Mouse (Mus musculus) limb, embryonic 14.5 days (tissue): Measurements from ENCODE around the gene Lrmda. TPM values are rescaled to one million over a fixed set of nuclear protein-coding genes. Genes with fewer than 3 reads are reported as not detected.
"Not testable (repeated sequence)": the region's sequence is repeated elsewhere in the genome, so short reads cannot be mapped to it uniquely, and the experiment has no call there.

Source experiments
- ATAC-seq: fragments of 200-750 bp; cut with Nextera tagmentation; 2 replicates; pipeline ENCODE4 v1.8.0; 2017; ENCODE audit warnings: low read depth, moderate number of reproducible peaks, moderate TSS enrichment; ENCODE audit not compliant: low FRiP score
- DNase-seq: peaks from one replicate; pipeline ENCODE4 v3.0.0-alpha.2; 2015; ENCODE audit warnings: low spot score
- H3K27ac ChIP-seq: fragments of 300-500 bp; sonication (generic); replicated peaks from 2 replicates; pipeline ENCODE4 v1.5.1; 2014; ENCODE audit warnings: low read depth, mild to moderate bottlenecking, low read length, moderate library complexity, mixed read lengths
- H3K27me3 ChIP-seq: fragments of 300-500 bp; sonication (generic); 2 replicates; pipeline ENCODE4 v1.6.1; 2014; ENCODE audit warnings: low read length, mixed read lengths; ENCODE audit not compliant: control insufficient read depth, insufficient read depth
- H3K36me3 ChIP-seq: fragments of 300-500 bp; sonication (generic); 2 replicates; pipeline ENCODE4 v1.6.1; 2014; ENCODE audit warnings: mild to moderate bottlenecking, low read length, moderate library complexity, mixed read lengths; ENCODE audit not compliant: control insufficient read depth, insufficient read depth
- H3K4me1 ChIP-seq: fragments of 300-500 bp; sonication (generic); 2 replicates; pipeline ENCODE4 v1.6.1; 2014; ENCODE audit warnings: antibody characterized with exemption, low read length, mixed read lengths; ENCODE audit not compliant: control insufficient read depth, insufficient read depth
- H3K4me2 ChIP-seq: fragments of 300-500 bp; sonication (generic); replicated peaks from 2 replicates; pipeline ENCODE4 v1.6.1; 2014; ENCODE audit warnings: low read depth, mild to moderate bottlenecking, low read length, moderate library complexity; ENCODE audit not compliant: severe bottlenecking
- H3K4me3 ChIP-seq: fragments of 300-500 bp; sonication (generic); replicated peaks from 2 replicates; pipeline ENCODE4 v1.5.1; 2014; ENCODE audit warnings: low read length
- H3K9ac ChIP-seq: fragments of 300-500 bp; sonication (generic); 2 replicates; pipeline ENCODE4 v1.6.1; 2014; ENCODE audit warnings: mild to moderate bottlenecking, low read depth, low read length, moderate library complexity; ENCODE audit not compliant: severe bottlenecking
- H3K9me3 ChIP-seq: fragments of 300-500 bp; sonication (generic); 2 replicates; pipeline ENCODE4 v1.6.1; 2016; ENCODE audit warnings: low read length; ENCODE audit not compliant: control insufficient read depth
- POLR2A ChIP-seq: fragments of 200-500 bp; IDR thresholded peaks from 2 replicates; pipeline ENCODE4 v1.8.0; 2012; ENCODE audit warnings: inconsistent platforms, mild to moderate bottlenecking, moderate library complexity, borderline replicate concordance; ENCODE audit not compliant: insufficient read depth, insufficient read length; ENCODE audit errors: extremely low read depth
- WGBS: fragments of 180-500 bp; shearing (Covaris S2); extraction: QIAGEN DNeasy Blood & Tissue Kit; methylation state at CpG from one replicate; pipeline ENCODE4 v1.1.7; 2014; 5-methylcytosine and 5-hydroxymethylcytosine counted together
- polyA plus RNA-seq, 2 experiments: library from polyadenylated mRNA; depleted of rRNA in 1 of 2; stranded (reverse) in 1 of 2; unstranded in 1 of 2; fragments of >200 nt; fragmentation: Nextera tagmentation in 1 of 2; extraction: Ambion mirVana in 1 of 2; gene quantifications; 2 replicates each; pipeline versions ENCODE4 v1.2.1 to v1.2.3; 2012 to 2014

Gene Lrmda
- polyA plus RNA-seq, 2 experiments: 0.08 to 0.72 TPM

DNA sequence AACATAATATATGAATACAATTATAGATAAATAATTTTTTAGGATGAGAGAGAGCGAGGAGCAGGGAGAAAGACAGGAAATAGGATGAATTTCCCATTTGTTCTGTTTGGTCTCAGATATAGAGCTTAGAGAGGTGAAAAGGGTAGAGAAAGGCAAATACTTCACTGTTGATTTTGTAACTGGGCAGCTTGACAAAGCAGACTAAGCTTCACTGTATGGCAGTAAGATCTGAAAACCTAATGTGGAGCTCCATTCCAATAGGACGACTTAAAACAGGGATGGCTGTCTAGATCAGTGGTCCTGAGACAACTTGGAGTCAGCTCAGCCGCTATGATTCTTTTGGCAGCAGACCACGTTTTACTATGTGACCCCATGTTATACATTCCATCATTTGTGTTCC is 566.8 kb downstream of the Lrmda start:
- no peak for TF ChIP-seq POLR2A

DNA sequence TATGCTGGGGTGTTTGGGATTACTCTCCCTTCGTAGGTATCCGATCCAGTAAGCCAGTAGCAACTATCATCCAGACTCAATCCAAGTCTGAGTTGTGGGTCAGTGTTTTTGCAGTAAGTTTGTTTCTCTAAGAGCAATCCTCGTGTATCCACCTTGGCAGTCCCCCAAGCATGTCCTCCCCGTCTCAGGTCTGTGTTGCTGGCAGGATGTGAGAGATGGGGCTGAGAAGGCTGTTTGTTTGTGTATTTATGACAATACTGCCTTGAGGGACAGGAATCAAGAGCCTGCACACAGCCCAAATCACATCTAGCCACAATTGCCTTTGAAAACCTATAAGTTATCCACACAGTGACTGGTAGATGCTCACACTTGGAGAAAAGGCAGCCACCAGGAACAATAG is 567.3 kb downstream of the Lrmda start:
- DNase-seq (no peak), ATAC-seq (no peak)
- no peaks in the 10 kb centered on the region for H3K27me3 ChIP-seq
- 81% methylated on average over 4 of the region's 4 CpGs for WGBS
- H3K9ac ChIP-seq: no peak overlapping the region
- no peak overlapping the region for H3K4me2 ChIP-seq
- no peak overlapping the region for H3K4me3 ChIP-seq
- no peak overlapping the region for H3K27ac ChIP-seq
- no peaks in the 10 kb centered on the region for H3K9me3 ChIP-seq
- no peaks in the 10 kb centered on the region for H3K36me3 ChIP-seq
- TF ChIP-seq POLR2A: no peak
- peaks cover 12% of the 10 kb centered on the region for H3K4me1 ChIP-seq

More for the DNA sequence above, 566.8 kb downstream of the Lrmda start:
- Histone ChIP-seq H3K4me2 (no peak overlapping the region), H3K9me3 (no peaks in the 10 kb centered on the region), H3K4me1 (peaks cover 11% of the 10 kb centered on the region; the same call in 1 of the 2 replicates), H3K27ac (no peak overlapping the region), H3K9ac (no peak overlapping the region), H3K36me3 (no peaks in the 10 kb centered on the region), H3K27me3 (no peaks in the 10 kb centered on the region), H3K4me3 (no peak overlapping the region)
- ATAC-seq (no peak), DNase-seq (no peak)
- WGBS: 83% methylated on average over 4 of the region's 4 CpGs

DNA sequence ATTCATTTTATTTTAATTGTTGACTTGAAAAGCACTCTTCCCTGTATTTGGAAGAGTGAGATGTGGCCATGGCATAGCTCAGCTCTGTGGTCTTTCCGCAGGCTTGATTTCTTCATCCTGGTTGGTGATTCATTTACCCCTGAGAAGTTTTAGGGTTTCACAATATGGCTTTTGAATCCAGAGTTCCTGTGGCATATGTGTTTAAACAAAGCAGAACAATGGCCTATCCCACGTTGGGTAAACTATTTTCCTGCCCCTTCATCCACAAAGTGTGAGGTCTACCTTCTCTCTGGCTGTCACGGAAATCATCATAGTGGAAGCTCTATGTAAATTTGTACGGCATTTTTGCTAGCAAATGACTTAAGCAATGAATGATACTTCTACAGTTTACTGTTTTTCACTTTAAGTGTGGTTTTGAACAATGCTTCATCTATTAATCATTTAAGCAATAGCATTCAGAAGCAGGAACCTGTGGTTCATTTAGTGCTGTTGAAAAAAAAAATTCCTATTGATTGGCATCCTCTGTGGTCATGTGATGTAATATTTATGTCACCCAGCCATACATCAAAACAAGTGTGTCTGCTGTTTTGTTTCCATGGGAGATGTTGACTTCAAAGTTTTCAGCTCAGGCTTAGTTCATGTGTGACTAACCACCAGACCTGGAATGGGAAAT is 567.9 kb downstream of the Lrmda start:
- 86% methylated on average over 4 of the region's 4 CpGs for WGBS
- Histone ChIP-seq H3K27ac (no peak overlapping the region), H3K9ac (no peak overlapping the region), H3K4me3 (no peak overlapping the region), H3K27me3 (no peaks in the 10 kb centered on the region), H3K36me3 (no peaks in the 10 kb centered on the region), H3K9me3 (no peaks in the 10 kb centered on the region), H3K4me2 (no peak overlapping the region), H3K4me1 (peaks cover 18% of the 10 kb centered on the region)
- no peak for TF ChIP-seq POLR2A
- ATAC-seq: no peak
- no peak for DNase-seq

DNA sequence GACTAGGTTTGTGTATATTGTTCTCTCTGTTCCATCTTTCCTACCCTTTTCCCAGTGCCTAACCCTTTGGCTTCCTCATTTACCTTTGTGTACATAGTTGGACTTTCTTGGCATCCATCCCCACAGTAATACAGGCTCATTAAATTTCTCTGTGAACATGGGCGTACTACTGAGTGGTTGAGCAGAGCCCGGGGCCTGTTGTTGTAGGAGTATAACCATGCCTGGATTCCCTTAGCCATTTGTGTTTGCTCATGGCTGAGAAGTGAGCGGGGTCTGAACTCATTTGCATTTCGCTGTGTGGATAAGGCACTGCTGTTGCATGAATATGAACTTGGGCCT is 568.4 kb downstream of the Lrmda start:
- H3K4me1 ChIP-seq: peaks cover 18% of the 10 kb centered on the region
- ATAC-seq: no peak
- no peak overlapping the region for H3K27ac ChIP-seq
- no peak overlapping the region for H3K9ac ChIP-seq
- H3K4me3 ChIP-seq: no peak overlapping the region
- no peaks in the 10 kb centered on the region for H3K36me3 ChIP-seq
- H3K4me2 ChIP-seq: no peak overlapping the region
- H3K27me3 ChIP-seq: no peaks in the 10 kb centered on the region
- 83% methylated on average over 4 of the region's 4 CpGs for WGBS
- H3K9me3 ChIP-seq: no peaks in the 10 kb centered on the region
- no peak for DNase-seq
- no peak for TF ChIP-seq POLR2A

DNA sequence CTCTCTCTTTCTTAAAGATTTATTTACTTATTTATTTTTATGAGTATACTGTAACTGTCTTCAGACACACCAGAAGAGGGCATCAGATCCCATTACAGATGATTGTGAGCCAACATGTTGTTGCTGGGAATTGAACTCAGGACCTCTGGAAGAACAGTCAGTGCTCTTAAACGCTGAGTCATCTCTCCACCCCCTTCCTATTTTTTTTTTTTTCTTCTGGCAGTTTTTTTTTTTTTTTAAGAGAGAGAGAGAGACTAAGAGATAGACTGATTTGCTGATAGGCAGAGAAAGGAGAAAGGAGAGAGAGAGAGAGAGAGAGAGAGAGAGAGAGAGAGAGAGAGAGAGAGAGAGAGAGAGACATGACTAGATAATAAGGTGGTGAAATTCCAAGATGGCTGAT is 568.9 kb downstream of the Lrmda start:
- H3K27ac ChIP-seq, H3K9ac ChIP-seq, H3K27me3 ChIP-seq, H3K36me3 ChIP-seq, H3K4me2 ChIP-seq, H3K9me3 ChIP-seq, H3K4me3 ChIP-seq, ATAC-seq, DNase-seq: not testable (repeated sequence)
- 52% methylated on average over 1 of the region's 1 CpGs for WGBS
- peaks cover 18% of the 10 kb centered on the region for H3K4me1 ChIP-seq
